Mouse (Mus musculus): ENCODE measurements at regions not wholly inside any gene's neighbourhood (a gene's known extent, or its start where the extent isn't known, plus 50 kb on each side); places are given as distances from the start of the nearest gene placed in this dataset.

GRCm38 (mm10) chr11:63834140-63834539 lies 88.0 kb downstream of the Hs3st3b1 start:
- Histone ChIP-seq H3K9ac (no peak overlapping the region), H3K27me3 (no peaks in the 10 kb centered on the region), H3K27ac (no peak overlapping the region), H3K4me1 (peaks cover 3% of the 10 kb centered on the region; the same call in 1 of the 2 replicates), H3K4me3 (no peak overlapping the region), H3K4me2 (no peak overlapping the region), H3K9me3 (no peaks in the 10 kb centered on the region), H3K36me3 (no peaks in the 10 kb centered on the region)
- 47% methylated on average over 4 of the region's 4 CpGs for WGBS
- ATAC-seq (ENCODE audit: insufficient number of reproducible peaks, low FRiP score, low TSS enrichment, low read depth): no peak

DNA sequence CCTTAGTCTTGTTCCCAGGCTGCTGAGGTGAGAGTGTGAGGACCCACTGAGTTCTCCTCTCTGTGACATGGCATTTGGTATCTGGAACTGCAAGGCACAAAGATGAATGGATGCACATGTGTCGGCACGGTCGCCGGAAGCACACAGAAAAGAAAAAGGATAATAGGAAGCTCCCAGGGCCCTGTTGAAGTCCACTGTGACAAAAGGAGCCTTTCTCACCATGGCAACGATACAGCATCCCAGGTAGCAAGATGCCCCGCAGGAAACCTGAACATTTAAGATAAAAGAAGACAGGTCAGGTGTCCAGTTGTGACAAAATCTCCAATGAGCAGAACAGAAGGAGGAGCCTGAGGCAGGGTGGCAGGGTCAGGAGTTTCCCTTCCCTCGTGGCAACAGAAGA lies 87.5 kb downstream of the Hs3st3b1 start:
- ATAC-seq (ENCODE audit: insufficient number of reproducible peaks, low FRiP score, low TSS enrichment, low read depth): no peak
- H3K9ac ChIP-seq: no peak overlapping the region

More for the DNA sequence above, 87.5 kb downstream of the Hs3st3b1 start:
- H3K27me3 ChIP-seq: no peaks in the 10 kb centered on the region
- no peak overlapping the region for H3K4me3 ChIP-seq
- no peaks in the 10 kb centered on the region for H3K36me3 ChIP-seq
- H3K9me3 ChIP-seq: no peaks in the 10 kb centered on the region
- H3K4me1 ChIP-seq: peaks cover 3% of the 10 kb centered on the region; the same call in 1 of the 2 replicates
- no peak overlapping the region for H3K4me2 ChIP-seq
- H3K27ac ChIP-seq: no peak overlapping the region
- 73% methylated on average over 7 of the region's 7 CpGs for WGBS

Measured in limb, embryonic 15.5 days (tissue).